Mouse (Mus musculus) hindbrain, embryonic 11.5 days (tissue): ENCODE measurements around the gene A430033K04Rik. TPM values are rescaled to one million over a fixed set of nuclear protein-coding genes. Genes with fewer than 3 reads are reported as not detected.

Source experiments
- ATAC-seq: fragments of 200-750 bp; cut with Nextera tagmentation; 2 replicates; pipeline ENCODE4 v1.8.0; 2017; ENCODE audit warnings: mild to moderate bottlenecking, moderate TSS enrichment, moderate library complexity; ENCODE audit not compliant: low FRiP score
- DNase-seq: peaks from one replicate; pipeline ENCODE4 v3.0.0-alpha.2; 2015; ENCODE audit warnings: low spot score
- H3K27ac ChIP-seq: fragments of 300-500 bp; sonication (generic); 2 replicates; pipeline ENCODE4 v1.5.1; 2014; ENCODE audit warnings: mild to moderate bottlenecking, low read depth, low read length
- H3K27me3 ChIP-seq: fragments of 300-500 bp; sonication (generic); 2 replicates; pipeline ENCODE4 v1.6.1; 2014; ENCODE audit warnings: mild to moderate bottlenecking, low read length, moderate library complexity, mixed read lengths; ENCODE audit not compliant: control insufficient read depth, insufficient read depth
- H3K36me3 ChIP-seq: fragments of 300-500 bp; sonication (generic); 2 replicates; pipeline ENCODE4 v1.6.1; 2014; ENCODE audit warnings: mild to moderate bottlenecking, low read length, moderate library complexity, mixed read lengths; ENCODE audit not compliant: control insufficient read depth, insufficient read depth
- H3K4me1 ChIP-seq: fragments of 300-500 bp; sonication (generic); replicated peaks from 2 replicates; pipeline ENCODE4 v1.6.1; 2014; ENCODE audit warnings: low read length, mixed read lengths; ENCODE audit not compliant: control insufficient read depth, insufficient read depth
- H3K4me2 ChIP-seq: fragments of 300-500 bp; sonication (generic); replicated peaks from 2 replicates; pipeline ENCODE4 v1.6.1; 2014; ENCODE audit warnings: mild to moderate bottlenecking, low read depth, low read length
- H3K4me3 ChIP-seq: fragments of 300-500 bp; sonication (generic); 2 replicates; pipeline ENCODE4 v1.5.1; 2014; ENCODE audit warnings: low read depth, low read length
- H3K9ac ChIP-seq: fragments of 300-500 bp; sonication (generic); 2 replicates; pipeline ENCODE4 v1.6.1; 2014; ENCODE audit warnings: low read depth, low read length
- H3K9me3 ChIP-seq: fragments of 300-500 bp; sonication (generic); 2 replicates; pipeline ENCODE4 v1.6.1; 2016; ENCODE audit warnings: low read length; ENCODE audit not compliant: control insufficient read depth
- WGBS: fragments of 180-500 bp; shearing (Covaris S2); extraction: QIAGEN DNeasy Blood & Tissue Kit; methylation state at CpG from one replicate; pipeline ENCODE4 v1.1.7; 2014; 5-methylcytosine and 5-hydroxymethylcytosine counted together
- polyA plus RNA-seq: library from polyadenylated mRNA; unstranded; fragments of >200 nt; fragmentation: Nextera tagmentation; extraction: Ambion mirVana; gene quantifications from 2 replicates; pipeline ENCODE4 v1.2.1, GENCODE M21; 2014

The A430033K04Rik gene
- polyA plus RNA-seq: 12.4 and 12.5 TPM in 2 replicates

DNA sequence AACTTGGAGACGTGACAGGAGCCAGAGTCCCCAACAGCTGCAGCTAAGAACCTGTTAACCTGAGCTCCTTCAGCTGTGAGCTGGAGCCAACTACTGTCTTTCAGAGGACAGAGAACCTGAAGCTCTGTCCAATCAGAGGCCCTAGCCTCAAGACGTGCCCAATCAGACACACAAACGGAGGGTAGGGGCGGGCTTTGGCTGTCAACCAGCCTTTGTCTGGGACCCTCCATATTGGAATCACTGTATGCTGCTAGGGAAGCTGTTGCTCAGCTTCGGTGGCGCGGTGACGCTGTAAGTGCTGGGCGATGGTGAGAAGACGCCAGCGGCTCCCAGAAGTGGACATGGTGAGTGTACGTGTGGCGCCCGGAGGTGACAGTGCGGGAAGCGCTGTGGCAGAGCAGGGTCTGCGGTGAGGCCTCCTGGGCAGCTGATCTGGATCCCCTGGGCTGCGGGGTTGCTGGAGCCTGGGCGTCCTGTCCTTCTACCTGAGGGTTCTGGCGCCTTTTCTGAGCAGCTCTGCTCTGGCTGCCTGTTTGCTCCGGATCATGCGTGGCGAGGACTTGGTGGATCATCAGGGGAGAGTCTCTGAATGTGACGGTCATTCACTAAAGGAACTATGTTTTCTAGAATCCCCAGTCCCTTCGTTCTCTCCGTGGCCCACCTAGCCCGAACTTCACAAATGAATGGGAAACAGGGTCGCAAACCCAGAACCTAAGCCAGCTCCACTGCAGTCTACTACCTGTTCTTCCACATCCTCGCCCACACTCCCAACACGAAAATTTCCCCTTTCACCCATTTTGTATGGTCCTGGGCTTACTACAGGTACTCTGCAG is at the start of gene A430033K04Rik:
Gene A430033K04Rik (plus strand): TSS at position 215 of the 833 bp plus-strand sequence.
- Histone ChIP-seq H3K27me3 (no peaks in the 10 kb centered on the region), H3K4me2 (peak within 1 kb of the TSS; percentile 65), H3K9ac (peak within 1 kb of the TSS; percentile 89), H3K4me1 (0 out of 2 replicates have a peak, but pooled peaks cover 2% of the 10 kb centered on the region), H3K4me3 (peak within 1 kb of the TSS; percentile 86), H3K27ac (peak within 1 kb of the TSS; percentile 83), H3K36me3 (no peaks in the 10 kb centered on the region), H3K9me3 (no peaks in the 10 kb centered on the region)
- peak; percentile 94 for ATAC-seq
- peak; percentile 91 for DNase-seq
- under 1% methylated on average over 30 of the region's 30 CpGs for WGBS

DNA sequence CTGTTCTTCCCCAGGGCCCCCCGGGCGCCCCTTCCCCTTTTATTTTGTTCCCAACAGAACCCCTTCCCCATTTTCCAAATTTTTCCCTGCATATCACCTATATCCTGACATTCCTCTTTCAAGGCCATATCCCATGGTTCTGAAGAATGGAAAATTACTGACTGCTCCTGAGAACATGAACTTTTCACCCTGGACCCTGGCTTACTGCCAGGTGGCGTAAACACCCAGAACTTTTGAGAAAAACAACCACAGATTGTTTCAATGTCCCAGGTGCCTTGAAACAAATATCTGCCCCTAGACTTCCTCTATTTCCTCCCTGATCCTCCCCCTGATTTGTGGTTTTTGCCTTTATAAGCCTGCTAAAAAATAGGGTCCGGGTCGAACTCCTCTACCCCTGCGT is 35.3 kb upstream of the A430033K04Rik start:
- DNase-seq (no peak), ATAC-seq (no peak)
- H3K4me3 ChIP-seq: no peak overlapping the region
- no peak overlapping the region for H3K4me2 ChIP-seq
- no peak overlapping the region for H3K9ac ChIP-seq
- 93% methylated on average over 6 of the region's 6 CpGs for WGBS
- no peaks in the 10 kb centered on the region for H3K36me3 ChIP-seq
- no peaks in the 10 kb centered on the region for H3K4me1 ChIP-seq
- H3K27me3 ChIP-seq: no peaks in the 10 kb centered on the region
- no peak overlapping the region for H3K27ac ChIP-seq
- no peaks in the 10 kb centered on the region for H3K9me3 ChIP-seq

DNA sequence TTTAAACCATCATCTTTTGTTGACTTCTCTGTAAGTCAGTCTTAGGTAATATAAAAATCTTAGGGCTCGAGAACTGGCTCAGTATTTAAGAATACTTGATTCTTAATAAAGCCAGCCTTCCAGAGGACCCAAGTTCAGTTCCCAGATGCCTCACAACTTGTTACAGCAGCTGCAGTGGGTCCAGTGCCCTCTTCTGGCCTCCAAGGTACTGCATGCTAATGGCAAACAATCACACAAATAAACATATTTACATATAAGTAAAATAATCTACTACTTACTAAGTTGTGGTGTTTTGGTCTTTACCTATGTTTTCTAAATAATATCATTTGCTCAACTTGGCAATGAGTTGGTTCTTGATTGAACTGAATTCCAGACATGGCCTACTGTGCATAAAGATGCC is 4.3 kb upstream of the A430033K04Rik start:
- Histone ChIP-seq H3K36me3 (peaks cover 35% of the 10 kb centered on the region), H3K4me2 (no peak overlapping the region; the same call in 1 of the 2 replicates), H3K27ac (no peak overlapping the region), H3K9ac (no peak overlapping the region), H3K9me3 (peaks cover 21% of the 10 kb centered on the region), H3K4me1 (no peaks in the 10 kb centered on the region), H3K27me3 (no peaks in the 10 kb centered on the region), H3K4me3 (peak overlapping the region; percentile 50)
- 97% methylated on average over 1 of the region's 1 CpGs for WGBS
- DNase-seq: no peak
- ATAC-seq: no peak

DNA sequence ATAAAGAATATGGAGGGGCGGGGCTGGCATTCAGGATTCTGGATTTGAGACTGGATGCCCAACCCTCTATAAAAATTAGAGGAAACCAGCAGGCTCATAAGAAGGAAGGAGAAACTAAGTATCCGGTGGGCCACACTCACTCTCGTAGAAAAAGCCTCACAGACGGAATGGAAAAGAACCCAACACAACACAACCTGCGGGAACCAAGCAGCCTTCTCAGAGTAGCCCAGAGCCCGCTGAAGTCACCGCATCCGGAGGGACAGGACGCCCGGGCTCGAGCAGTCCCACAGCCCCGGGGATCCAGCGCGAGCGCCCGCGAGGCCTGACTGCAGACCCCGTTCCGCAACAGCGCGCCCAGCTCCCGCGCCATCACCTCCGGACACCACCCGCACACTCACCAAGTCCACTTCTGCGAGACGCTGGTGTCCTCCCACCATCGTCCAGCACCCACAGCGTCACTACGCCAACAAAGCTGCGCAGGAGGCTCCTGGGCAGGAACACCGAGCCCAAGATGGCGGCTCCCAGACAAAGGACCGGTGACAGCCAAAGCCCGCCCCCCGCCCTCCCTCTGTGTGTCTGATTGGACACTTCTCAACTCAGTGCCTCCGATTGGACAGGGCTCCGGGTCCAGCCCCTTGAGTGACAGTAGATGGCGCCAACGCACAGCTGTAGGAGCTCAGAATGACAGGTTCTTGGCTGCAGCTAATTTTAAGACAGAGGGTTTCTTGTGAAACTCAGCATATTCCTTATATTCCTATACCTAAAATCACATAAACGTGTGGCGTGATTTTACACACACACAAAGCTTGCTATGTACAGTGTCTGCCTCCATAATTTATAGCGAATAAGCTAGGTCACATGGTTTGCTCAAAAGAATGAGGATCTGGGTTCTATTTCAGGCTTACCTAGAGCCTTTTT is 3.2 kb upstream of the A430033K04Rik start, which contains the start of gene Zfp68:
Gene Zfp68 (minus strand): TSS at position 551 of the 918 bp plus-strand sequence.
- peak; percentile 94 for DNase-seq
- Histone ChIP-seq H3K36me3 (peaks cover 24% of the 10 kb centered on the region), H3K27ac (peak within 1 kb of the TSS; percentile 91), H3K9ac (peak within 1 kb of the TSS; percentile 87), H3K27me3 (no peaks in the 10 kb centered on the region), H3K4me1 (no peaks in the 10 kb centered on the region), H3K4me3 (peak within 1 kb of the TSS; percentile 50), H3K9me3 (peaks cover 14% of the 10 kb centered on the region), H3K4me2 (peak within 1 kb of the TSS; percentile 34)
- peak; percentile 96 for ATAC-seq
- WGBS: 1% methylated on average over 43 of the region's 43 CpGs

DNA sequence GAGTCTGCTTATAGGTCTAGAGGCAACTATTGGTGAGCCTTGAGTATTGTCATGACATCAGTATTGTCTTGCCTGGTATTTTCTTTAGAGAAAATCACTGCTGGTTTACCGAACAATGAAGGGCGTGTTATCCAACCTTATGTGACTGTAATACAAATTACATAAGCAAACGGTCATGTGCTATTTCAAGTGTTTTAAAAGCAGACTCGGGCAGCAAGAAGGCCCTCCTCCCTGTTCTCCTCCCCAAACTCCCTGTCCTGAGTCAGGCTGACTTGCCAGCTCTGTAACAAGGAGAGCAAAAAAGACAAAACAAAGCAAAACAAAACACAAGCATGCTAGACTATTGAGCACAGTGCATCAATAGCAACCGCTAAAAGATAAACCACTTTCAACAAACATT is 1.8 kb upstream of the A430033K04Rik start:
- Histone ChIP-seq H3K9ac (no peak overlapping the region), H3K27ac (no peak overlapping the region)

DNA sequence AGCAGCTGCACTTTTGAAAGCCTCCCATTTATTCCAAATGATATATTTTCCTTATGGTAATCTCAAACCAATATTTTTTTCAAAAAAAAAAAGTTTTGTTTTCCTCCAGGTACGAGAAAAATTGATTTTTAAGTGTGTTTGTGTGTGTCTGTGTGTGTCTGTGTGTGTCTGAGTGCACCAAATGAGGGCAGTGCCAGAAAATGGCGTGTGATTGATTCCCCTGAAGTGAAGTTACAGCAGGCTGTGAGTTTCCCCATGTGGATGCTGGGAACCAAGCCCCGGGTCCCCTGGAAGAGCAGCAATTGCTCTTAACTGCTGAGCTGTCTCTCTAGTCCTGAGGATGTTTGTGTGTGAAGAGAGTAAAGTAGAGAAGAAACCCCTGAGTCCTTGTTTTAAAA is 818 bp downstream of the A430033K04Rik start:
- ATAC-seq (no peak), DNase-seq (no peak)
- H3K27ac ChIP-seq: no peak overlapping the region
- H3K4me3 ChIP-seq: peak overlapping the region; percentile 86
- H3K9me3 ChIP-seq: no peaks in the 10 kb centered on the region
- H3K9ac ChIP-seq: peak overlapping the region; percentile 89
- 18% methylated on average over 3 of the region's 3 CpGs for WGBS
- H3K4me1 ChIP-seq: 0 out of 2 replicates have a peak, but pooled peaks cover 2% of the 10 kb centered on the region
- H3K36me3 ChIP-seq: no peaks in the 10 kb centered on the region
- peak overlapping the region; percentile 65 for H3K4me2 ChIP-seq
- H3K27me3 ChIP-seq: no peaks in the 10 kb centered on the region

More for the DNA sequence above, 1.8 kb upstream of the A430033K04Rik start:
- Histone ChIP-seq H3K4me2 (no peak overlapping the region), H3K4me3 (no peak overlapping the region), H3K9me3 (peaks cover 10% of the 10 kb centered on the region; the same call in 1 of the 2 replicates), H3K4me1 (0 out of 2 replicates have a peak, but pooled peaks cover 2% of the 10 kb centered on the region), H3K27me3 (no peaks in the 10 kb centered on the region), H3K36me3 (peaks cover 13% of the 10 kb centered on the region)
- ATAC-seq (no peak), DNase-seq (no peak)
- WGBS: 84% methylated on average over 5 of the region's 5 CpGs

DNA sequence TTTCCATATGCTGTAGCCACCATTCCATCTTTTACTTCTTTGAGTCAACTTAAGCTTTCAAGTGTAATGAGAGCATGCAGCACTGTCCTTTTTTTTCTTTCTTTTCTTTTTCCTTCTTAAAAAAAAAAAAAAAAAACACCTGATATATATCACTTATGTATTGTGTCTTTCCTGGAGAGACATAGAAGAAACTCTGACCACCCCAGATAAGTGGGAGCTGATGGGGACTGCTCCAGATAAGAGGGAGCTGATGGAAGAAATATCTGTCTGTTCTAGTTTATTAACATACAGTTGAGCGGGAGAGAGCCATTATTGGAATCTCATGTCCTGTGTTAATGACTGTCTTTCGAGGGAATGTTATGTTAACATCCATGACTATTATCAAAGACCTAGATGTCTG is 13.8 kb downstream of the A430033K04Rik start:
- H3K4me3 ChIP-seq: no peak overlapping the region
- H3K27me3 ChIP-seq: no peaks in the 10 kb centered on the region
- H3K4me1 ChIP-seq: no peaks in the 10 kb centered on the region
- no peak overlapping the region for H3K27ac ChIP-seq
- DNase-seq (no peak), ATAC-seq (no peak)
- H3K4me2 ChIP-seq: no peak overlapping the region
- 93% methylated on average over 2 of the region's 2 CpGs for WGBS
- 0 out of 2 replicates have a peak, but pooled peaks cover 2% of the 10 kb centered on the region for H3K36me3 ChIP-seq
- no peak overlapping the region for H3K9ac ChIP-seq
- no peaks in the 10 kb centered on the region for H3K9me3 ChIP-seq

DNA sequence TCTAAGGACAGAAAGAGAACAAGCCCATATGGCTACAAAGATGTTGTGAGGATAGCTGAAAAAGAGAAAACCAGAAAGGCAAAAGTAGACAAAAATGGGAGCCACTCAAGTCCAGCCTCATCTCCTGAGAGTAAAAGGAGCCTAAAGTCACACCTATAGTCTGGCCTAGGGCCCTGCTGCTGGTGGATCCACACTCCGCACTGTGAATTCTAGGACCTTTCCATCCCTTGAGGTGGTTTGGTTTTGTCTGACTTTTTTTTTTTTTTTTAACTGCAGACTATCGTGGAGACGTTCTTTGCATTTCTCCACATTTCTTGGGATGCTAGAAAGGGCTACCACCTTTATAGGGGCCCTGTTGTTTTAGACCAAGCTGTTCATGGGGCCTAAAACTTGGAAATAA is 18.4 kb downstream of the A430033K04Rik start:
- no peak for ATAC-seq
- WGBS: 84% methylated on average over 3 of the region's 3 CpGs
- Histone ChIP-seq H3K4me1 (no peaks in the 10 kb centered on the region), H3K9ac (no peak overlapping the region), H3K36me3 (0 out of 2 replicates have a peak, but pooled peaks cover 2% of the 10 kb centered on the region), H3K27ac (no peak overlapping the region), H3K27me3 (no peaks in the 10 kb centered on the region), H3K9me3 (no peaks in the 10 kb centered on the region), H3K4me3 (no peak overlapping the region), H3K4me2 (no peak overlapping the region)
- DNase-seq: no peak
